Mouse (Mus musculus): ENCODE measurements around the gene Cd70. TPM values are rescaled to one million over a fixed set of nuclear protein-coding genes. Genes with fewer than 3 reads are reported as not detected.
A peak's percentile ranks its signal among the peaks of the same experiment; 100 is the strongest.

The Cd70 gene
- polyA plus RNA-seq (2014; fragmentation: Nextera tagmentation; extraction: Ambion mirVana) = 0.44 and 2.3 TPM in 2 replicates

DNA sequence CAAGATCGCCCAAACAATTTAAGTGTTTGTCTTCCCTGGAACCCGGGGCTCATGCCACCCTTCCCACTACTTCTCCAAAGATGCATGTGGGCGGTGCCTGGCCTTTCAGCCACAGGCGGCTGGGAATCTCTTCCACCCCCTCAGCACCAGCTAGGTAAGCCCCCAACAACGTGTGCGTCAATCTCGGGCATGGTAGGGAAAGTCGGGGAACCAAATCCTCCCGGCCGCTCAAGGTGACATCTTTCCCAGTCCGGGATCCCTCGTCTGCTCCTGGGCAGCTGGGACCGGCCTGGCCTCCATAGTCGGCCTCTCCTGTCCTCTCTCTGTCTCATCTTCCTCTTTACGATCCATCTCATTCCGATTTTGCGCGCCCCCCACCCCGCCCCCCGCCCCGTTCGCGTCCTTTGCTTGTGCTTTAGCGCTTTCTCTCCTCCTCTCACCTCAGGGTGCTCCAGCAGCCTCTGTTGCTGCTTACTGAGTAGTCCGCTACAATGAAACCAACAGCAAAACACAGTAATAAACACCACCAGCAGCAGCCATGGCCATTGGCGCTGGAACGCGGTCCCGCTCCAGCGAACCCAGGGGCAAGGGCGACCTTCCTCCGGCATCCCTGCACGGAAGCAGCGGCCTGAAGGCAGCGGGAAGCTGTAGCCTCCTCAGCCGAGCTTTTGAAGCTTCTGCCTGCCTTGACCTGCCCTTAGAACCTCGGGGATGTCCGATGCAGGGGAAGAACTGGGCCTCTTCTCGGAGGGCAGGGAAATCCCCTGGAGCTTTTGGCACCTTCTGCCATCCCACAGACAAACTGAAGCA lies at the start of gene Cd70:
Cd70 (minus strand) TSS at position 784 of the 810 bp plus-strand sequence.
- H3K4me2 ChIP-seq (ENCODE audit: low read depth, low read length) = peak within 1 kb of the TSS; percentile 64
- no peak within 1 kb of the TSS for H3K27ac ChIP-seq (ENCODE audit: low read depth, low read length)
- peaks cover 2% of the 10 kb centered on the region; the same call in 1 of the 2 replicates for H3K4me1 ChIP-seq (ENCODE audit: control insufficient read depth, insufficient read depth, low read length)
- H3K27me3 ChIP-seq (ENCODE audit: control insufficient read depth, insufficient read depth, low read length) = peaks cover 7% of the 10 kb centered on the region
- WGBS = 2% methylated on average over 39 of the region's 39 CpGs
- peak; percentile 70 for ATAC-seq (ENCODE audit: low read depth)
- peak within 1 kb of the TSS; percentile 53 for H3K9ac ChIP-seq (replicated peaks; ENCODE audit: low read depth, low read length)
- no peaks in the 10 kb centered on the region for H3K9me3 ChIP-seq (ENCODE audit: control insufficient read depth, low read length)
- H3K36me3 ChIP-seq (ENCODE audit: control insufficient read depth, insufficient read depth, low read length) = no peaks in the 10 kb centered on the region
- peak within 1 kb of the TSS; percentile 26 for H3K4me3 ChIP-seq (ENCODE audit: low read depth, low read length)

DNA sequence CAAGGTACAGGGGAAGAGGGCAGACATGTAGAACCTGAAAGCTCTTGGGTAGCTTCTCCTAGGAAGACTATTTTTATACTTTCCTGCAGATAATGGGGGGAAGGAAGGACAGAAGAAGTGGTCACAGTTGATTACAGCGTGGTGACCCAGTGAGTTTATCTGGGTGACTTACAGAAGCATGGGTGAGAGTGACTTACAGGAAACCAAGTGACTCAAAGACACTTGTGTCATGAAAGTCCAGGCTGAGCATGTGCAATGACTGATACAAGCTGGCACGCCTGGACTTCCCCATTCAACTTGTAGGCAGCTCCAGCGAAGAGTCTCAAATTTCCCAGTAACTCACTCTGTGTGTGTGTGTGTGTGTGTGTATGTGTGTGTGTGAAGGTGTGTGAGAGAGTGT lies 48.7 kb upstream of the Cd70 start:
- no peak for ATAC-seq (ENCODE audit: low read depth)
- H3K4me2 ChIP-seq (ENCODE audit: low read depth, low read length) = no peak overlapping the region

GRCm38 (mm10) chr17:57195326-57196010 lies 45.9 kb upstream of the Cd70 start:
- ATAC-seq (ENCODE audit: low read depth) = no peak
- no peaks in the 10 kb centered on the region for H3K27me3 ChIP-seq (ENCODE audit: control insufficient read depth, insufficient read depth, low read length)
- H3K36me3 ChIP-seq (ENCODE audit: control insufficient read depth, insufficient read depth, low read length) = no peaks in the 10 kb centered on the region
- H3K9me3 ChIP-seq (ENCODE audit: control insufficient read depth, low read length) = no peaks in the 10 kb centered on the region
- WGBS = 83% methylated on average over 8 of the region's 8 CpGs
- no peak overlapping the region for H3K27ac ChIP-seq (ENCODE audit: low read depth, low read length)
- H3K4me2 ChIP-seq (ENCODE audit: low read depth, low read length) = no peak overlapping the region
- no peaks in the 10 kb centered on the region for H3K4me1 ChIP-seq (ENCODE audit: control insufficient read depth, insufficient read depth, low read length)
- H3K4me3 ChIP-seq (ENCODE audit: low read depth, low read length) = no peak overlapping the region
- no peak overlapping the region for H3K9ac ChIP-seq (replicated peaks; ENCODE audit: low read depth, low read length)

More for the DNA sequence above, 48.7 kb upstream of the Cd70 start:
- H3K4me1 ChIP-seq (ENCODE audit: control insufficient read depth, insufficient read depth, low read length) = no peaks in the 10 kb centered on the region
- 83% methylated on average over 3 of the region's 3 CpGs for WGBS
- no peaks in the 10 kb centered on the region for H3K27me3 ChIP-seq (ENCODE audit: control insufficient read depth, insufficient read depth, low read length)
- no peak overlapping the region for H3K9ac ChIP-seq (replicated peaks; ENCODE audit: low read depth, low read length)
- no peak overlapping the region for H3K27ac ChIP-seq (ENCODE audit: low read depth, low read length)
- no peak overlapping the region for H3K4me3 ChIP-seq (ENCODE audit: low read depth, low read length)
- no peaks in the 10 kb centered on the region for H3K9me3 ChIP-seq (ENCODE audit: control insufficient read depth, low read length)
- H3K36me3 ChIP-seq (ENCODE audit: control insufficient read depth, insufficient read depth, low read length) = no peaks in the 10 kb centered on the region

- Histone ChIP-seq H3K27ac (ENCODE audit: low read depth, low read length) (no peak overlapping the region), H3K9ac (replicated peaks; ENCODE audit: low read depth, low read length) (no peak overlapping the region), H3K9me3 (ENCODE audit: control insufficient read depth, low read length) (no peaks in the 10 kb centered on the region), H3K4me3 (ENCODE audit: low read depth, low read length) (no peak overlapping the region), H3K36me3 (ENCODE audit: control insufficient read depth, insufficient read depth, low read length) (no peaks in the 10 kb centered on the region), H3K27me3 (ENCODE audit: control insufficient read depth, insufficient read depth, low read length) (no peaks in the 10 kb centered on the region), H3K4me2 (ENCODE audit: low read depth, low read length) (no peak overlapping the region), H3K4me1 (ENCODE audit: control insufficient read depth, insufficient read depth, low read length) (no peaks in the 10 kb centered on the region)
- 95% methylated on average over 3 of the region's 3 CpGs for whole genome bisulfite sequencing
- no peak for ATAC-seq (ENCODE audit: low read depth)
These were observed 45.2 kb upstream of the Cd70 start for GRCm38 (mm10) chr17:57194771-57195170.

- Histone ChIP-seq H3K27ac (ENCODE audit: low read depth, low read length) (no peak within 1 kb of the TSS), H3K27me3 (ENCODE audit: control insufficient read depth, insufficient read depth, low read length) (no peaks in the 10 kb centered on the region), H3K9me3 (ENCODE audit: control insufficient read depth, low read length) (no peaks in the 10 kb centered on the region), H3K9ac (replicated peaks; ENCODE audit: low read depth, low read length) (no peak within 1 kb of the TSS), H3K4me1 (ENCODE audit: control insufficient read depth, insufficient read depth, low read length) (no peaks in the 10 kb centered on the region), H3K36me3 (ENCODE audit: control insufficient read depth, insufficient read depth, low read length) (no peaks in the 10 kb centered on the region), H3K4me3 (ENCODE audit: low read depth, low read length) (no peak within 1 kb of the TSS), H3K4me2 (ENCODE audit: low read depth, low read length) (no peak within 1 kb of the TSS)
- no peak for ATAC-seq (ENCODE audit: low read depth)
- 90% methylated on average over 11 of the region's 11 CpGs for WGBS
These were observed 44.5 kb upstream of the Cd70 start, which contains the start of gene Tnfsf14 for GRCm38 (mm10) chr17:57194041-57194507. Gene Tnfsf14 (minus strand): TSS chr17:57194177.

DNA sequence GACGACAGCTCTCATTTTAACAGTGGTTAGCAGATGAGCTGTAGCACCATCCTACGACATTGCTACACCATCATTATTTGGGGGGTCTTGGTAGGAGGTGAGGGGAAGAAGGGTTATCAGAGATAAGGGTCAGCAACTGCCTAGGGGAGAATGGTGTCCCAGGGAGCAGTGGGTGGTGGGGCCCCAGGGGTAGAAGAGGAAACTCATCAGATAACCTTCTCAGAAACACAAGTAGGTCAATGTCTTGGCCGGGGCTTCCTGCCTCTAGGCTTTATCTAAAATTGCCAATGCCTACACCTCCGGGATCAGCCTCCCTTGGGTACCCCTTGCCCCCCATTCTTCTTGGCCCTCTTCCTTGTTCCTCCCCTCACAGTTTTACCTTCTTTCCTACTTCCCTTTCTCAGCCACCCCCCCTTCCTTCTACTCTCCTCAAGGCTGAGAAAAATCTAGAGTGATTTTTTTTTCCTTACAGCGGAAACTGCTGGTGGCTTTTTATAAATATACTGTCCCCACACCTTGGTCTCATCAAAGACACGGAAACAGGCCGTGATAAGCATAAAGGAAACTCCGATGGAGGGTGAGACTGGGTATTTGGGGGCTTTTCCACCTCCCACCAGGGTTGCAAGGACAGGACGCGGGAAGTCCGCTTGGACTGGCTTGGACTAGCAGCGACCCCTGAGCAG lies 39.1 kb upstream of the Cd70 start:
- ATAC-seq (ENCODE audit: low read depth) = no peak
- H3K4me1 ChIP-seq (ENCODE audit: control insufficient read depth, insufficient read depth, low read length) = no peaks in the 10 kb centered on the region
- H3K27me3 ChIP-seq (ENCODE audit: control insufficient read depth, insufficient read depth, low read length) = no peaks in the 10 kb centered on the region
- H3K9me3 ChIP-seq (ENCODE audit: control insufficient read depth, low read length) = no peaks in the 10 kb centered on the region
- no peak overlapping the region for H3K27ac ChIP-seq (ENCODE audit: low read depth, low read length)
- WGBS = 85% methylated on average over 12 of the region's 12 CpGs
- no peak overlapping the region for H3K9ac ChIP-seq (replicated peaks; ENCODE audit: low read depth, low read length)
- no peak overlapping the region for H3K4me2 ChIP-seq (ENCODE audit: low read depth, low read length)
- H3K4me3 ChIP-seq (ENCODE audit: low read depth, low read length) = no peak overlapping the region
- H3K36me3 ChIP-seq (ENCODE audit: control insufficient read depth, insufficient read depth, low read length) = no peaks in the 10 kb centered on the region

GRCm38 (mm10) chr17:57185641-57186040 lies 36.1 kb upstream of the Cd70 start:
- Histone ChIP-seq H3K4me3 (ENCODE audit: low read depth, low read length) (no peak overlapping the region), H3K27ac (ENCODE audit: low read depth, low read length) (no peak overlapping the region), H3K9ac (replicated peaks; ENCODE audit: low read depth, low read length) (no peak overlapping the region), H3K4me1 (ENCODE audit: control insufficient read depth, insufficient read depth, low read length) (no peaks in the 10 kb centered on the region), H3K4me2 (ENCODE audit: low read depth, low read length) (no peak overlapping the region), H3K9me3 (ENCODE audit: control insufficient read depth, low read length) (no peaks in the 10 kb centered on the region), H3K36me3 (ENCODE audit: control insufficient read depth, insufficient read depth, low read length) (no peaks in the 10 kb centered on the region), H3K27me3 (ENCODE audit: control insufficient read depth, insufficient read depth, low read length) (no peaks in the 10 kb centered on the region)
- ATAC-seq (ENCODE audit: low read depth) = no peak
- WGBS = 85% methylated on average over 2 of the region's 2 CpGs

DNA sequence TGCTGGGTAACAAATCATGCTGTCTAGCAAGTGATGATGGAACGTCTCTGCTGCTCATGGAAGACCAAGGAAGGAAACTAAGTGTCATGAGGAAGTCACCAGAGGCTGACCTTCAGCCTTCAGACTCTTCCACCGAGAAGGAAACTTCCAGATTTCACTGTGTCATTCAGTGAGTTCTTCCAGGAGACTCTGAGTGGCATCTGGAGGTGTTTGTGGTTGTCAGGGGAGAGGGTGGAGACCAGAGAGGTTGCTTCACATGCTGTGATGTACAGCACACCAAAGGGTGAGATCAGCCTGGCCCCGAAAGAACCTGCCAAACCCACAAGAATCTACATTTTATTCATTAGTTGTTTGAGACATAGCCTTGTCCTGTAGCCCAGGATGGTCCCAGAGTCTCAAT lies 33.3 kb upstream of the Cd70 start:
- WGBS = 72% methylated on average over 3 of the region's 3 CpGs
- H3K4me2 ChIP-seq (ENCODE audit: low read depth, low read length) = no peak overlapping the region

More for the DNA sequence above, 33.3 kb upstream of the Cd70 start:
- Histone ChIP-seq H3K36me3 (ENCODE audit: control insufficient read depth, insufficient read depth, low read length) (no peaks in the 10 kb centered on the region), H3K27me3 (ENCODE audit: control insufficient read depth, insufficient read depth, low read length) (no peaks in the 10 kb centered on the region), H3K27ac (ENCODE audit: low read depth, low read length) (no peak overlapping the region), H3K4me3 (ENCODE audit: low read depth, low read length) (no peak overlapping the region), H3K4me1 (ENCODE audit: control insufficient read depth, insufficient read depth, low read length) (no peaks in the 10 kb centered on the region), H3K9me3 (ENCODE audit: control insufficient read depth, low read length) (no peaks in the 10 kb centered on the region), H3K9ac (replicated peaks; ENCODE audit: low read depth, low read length) (no peak overlapping the region)
- no peak for ATAC-seq (ENCODE audit: low read depth)

All from neural tube, embryonic 14.5 days (tissue).